Mouse (Mus musculus): ENCODE results near the gene Mindy1. TPM values are rescaled to one million over a fixed set of nuclear protein-coding genes. Genes with fewer than 3 reads are reported as not detected.
"Not testable (repeated sequence)": the region's sequence is repeated elsewhere in the genome, so short reads cannot be mapped to it uniquely, and the experiment has no call there.

The Mindy1 gene
- polyA plus RNA-seq, 1 experiment from 2014 or later = 33.0 TPM

DNA sequence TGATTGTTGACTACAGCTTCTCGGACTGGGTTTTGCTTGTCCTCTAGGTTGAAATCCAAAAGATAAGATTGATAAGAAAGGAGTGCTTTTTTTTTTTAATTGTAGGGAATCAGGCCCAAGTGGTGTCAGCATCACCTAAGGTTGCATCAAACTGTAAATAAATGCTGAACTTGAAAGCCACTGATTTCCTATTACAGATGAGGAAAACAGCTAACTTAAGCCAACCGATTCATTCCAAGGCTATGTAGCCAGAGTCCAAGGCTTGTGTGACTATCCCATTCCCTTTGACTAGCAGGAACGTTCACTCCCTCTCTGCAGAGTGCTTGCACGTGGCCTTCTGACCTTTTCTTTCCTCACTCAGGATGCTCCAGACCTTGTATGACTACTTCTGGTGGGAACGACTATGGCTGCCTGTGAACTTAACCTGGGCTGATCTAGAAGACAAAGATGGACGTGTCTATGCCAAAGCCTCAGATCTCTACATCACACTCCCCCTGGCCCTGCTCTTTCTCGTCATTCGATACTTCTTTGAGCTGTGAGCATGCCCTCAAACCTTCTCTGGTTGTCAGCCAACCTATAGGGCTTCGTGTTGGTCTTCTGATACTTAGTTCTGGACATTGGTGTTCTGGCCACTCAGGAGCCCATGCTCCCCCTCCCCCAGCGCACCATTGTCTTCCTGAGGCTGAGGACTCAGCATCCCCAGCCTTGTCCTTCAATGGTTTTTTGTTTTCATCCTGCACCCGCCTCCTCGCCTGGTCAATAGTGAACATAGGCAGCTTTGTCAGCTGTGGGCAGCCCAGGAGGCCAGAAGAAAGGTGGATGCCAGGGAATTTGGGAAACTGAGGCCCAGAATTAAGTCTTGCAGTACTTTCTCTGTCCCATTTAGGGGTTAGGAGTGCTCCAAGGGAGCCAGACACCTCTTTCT, 38.8 kb downstream of the Mindy1 start:
- peaks cover 70% of the 10 kb centered on the region for H3K36me3 ChIP-seq
- H3K9me3 ChIP-seq (replicated peaks) = no peaks in the 10 kb centered on the region
- H3K4me1 ChIP-seq = peaks cover 34% of the 10 kb centered on the region
- H3K4me3 ChIP-seq = no peak overlapping the region
- WGBS = 80% methylated on average over 12 of the region's 12 CpGs
- no peaks in the 10 kb centered on the region for H3K27me3 ChIP-seq (ENCODE audit: low read depth, poor library complexity, severe bottlenecking)
- no peak for DNase-seq (ENCODE audit: low spot score)
- H3K27ac ChIP-seq = no peak overlapping the region

DNA sequence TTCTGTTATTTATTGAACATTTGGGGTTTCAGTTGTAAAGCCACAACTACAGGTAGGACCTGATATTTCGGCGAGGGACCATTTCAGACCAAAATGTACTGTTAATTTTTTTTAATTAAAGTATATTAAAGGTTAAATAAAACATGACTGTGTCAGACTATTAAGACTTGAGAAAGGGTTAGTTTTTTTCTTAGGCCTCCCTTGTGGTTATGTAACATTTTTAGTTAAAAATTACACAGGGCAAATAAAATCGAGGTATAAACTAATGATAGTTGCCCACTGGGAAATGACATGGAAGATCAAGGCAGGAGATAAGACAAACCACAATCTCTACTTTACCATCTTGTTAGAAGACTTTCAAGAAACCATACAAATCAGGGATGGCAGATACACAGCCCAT, 42.3 kb downstream of the Mindy1 start:
- Histone ChIP-seq H3K9me3 (replicated peaks) (no peaks in the 10 kb centered on the region), H3K4me1 (peaks cover 12% of the 10 kb centered on the region; the same call in 1 of the 2 replicates), H3K4me3 (no peak overlapping the region), H3K27me3 (ENCODE audit: low read depth, poor library complexity, severe bottlenecking) (no peaks in the 10 kb centered on the region), H3K27ac (no peak overlapping the region), H3K36me3 (peaks cover 95% of the 10 kb centered on the region)
- no peak for DNase-seq (ENCODE audit: low spot score)
- WGBS = 95% methylated on average over 3 of the region's 3 CpGs

DNA sequence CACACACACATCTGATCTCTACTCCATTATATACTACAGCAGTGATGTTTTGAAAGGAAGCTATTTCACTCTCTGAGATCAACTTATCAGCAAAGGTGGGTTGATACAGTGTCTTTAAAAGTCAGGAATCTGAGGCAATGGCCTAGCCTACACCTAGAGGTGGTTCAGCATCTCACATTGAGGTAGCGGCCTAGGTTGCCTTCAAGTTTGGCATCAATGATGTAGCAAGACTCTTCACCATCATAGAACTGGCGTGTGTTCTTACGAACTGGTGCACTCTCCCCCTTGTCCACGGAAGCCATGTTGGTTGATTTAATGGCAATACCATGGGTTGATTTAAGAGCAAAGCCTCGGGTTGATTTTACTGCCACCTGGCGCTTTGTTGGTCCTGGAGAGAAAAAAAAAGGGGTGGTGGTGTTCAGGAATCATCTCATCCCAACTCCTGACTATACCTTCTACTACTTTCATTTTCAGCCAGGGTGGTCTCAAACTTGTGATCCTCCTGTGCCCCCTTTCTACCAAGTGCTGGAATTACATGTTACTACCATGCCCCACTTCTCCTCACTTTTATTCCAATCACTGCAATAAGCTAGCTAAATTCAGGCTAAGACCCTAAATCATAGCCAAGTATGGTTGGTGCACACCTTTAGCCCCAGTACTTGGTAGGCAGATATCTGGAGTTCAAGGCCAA, 43.5 kb downstream of the Mindy1 start:
- Histone ChIP-seq H3K27me3 (ENCODE audit: low read depth, poor library complexity, severe bottlenecking) (no peaks in the 10 kb centered on the region), H3K27ac (no peak overlapping the region), H3K4me3 (no peak overlapping the region), H3K9me3 (replicated peaks) (no peaks in the 10 kb centered on the region), H3K36me3 (peaks cover 100% of the 10 kb centered on the region), H3K4me1 (0 out of 2 replicates have a peak, but pooled peaks cover 4% of the 10 kb centered on the region)
- DNase-seq (ENCODE audit: low spot score) = no peak
- 93% methylated on average over 6 of the region's 6 CpGs for WGBS

DNA sequence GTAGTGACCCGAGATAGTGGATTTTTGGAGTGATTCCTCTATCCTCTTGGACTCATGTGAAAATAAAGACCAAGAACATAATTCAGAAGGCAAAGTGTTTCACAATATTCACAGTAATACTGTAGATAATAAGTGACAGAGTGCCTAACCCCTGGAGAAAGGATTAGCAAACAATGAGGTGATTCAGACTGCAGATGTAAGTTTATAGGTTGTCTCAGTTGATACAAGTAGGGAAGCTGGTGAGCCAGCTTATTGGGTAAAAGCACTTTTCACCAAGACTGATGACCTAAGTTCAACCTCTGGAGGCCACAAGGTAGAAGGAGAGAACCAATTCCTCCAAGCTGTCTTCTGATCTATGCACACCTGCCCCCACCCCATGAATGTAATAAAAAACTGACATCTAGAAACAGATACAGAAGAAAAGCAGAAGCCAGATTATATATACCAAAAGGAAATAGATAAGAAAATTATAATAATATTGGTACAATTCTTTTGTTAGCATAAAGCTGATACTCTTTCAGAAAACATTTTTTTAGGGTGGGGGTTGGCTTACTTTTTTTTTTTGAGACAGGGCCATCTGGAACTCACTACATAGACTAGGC, 47.8 kb downstream of the Mindy1 start:
- no peak for DNase-seq (ENCODE audit: low spot score)
- H3K4me1 ChIP-seq = no peaks in the 10 kb centered on the region
- H3K36me3 ChIP-seq = peaks cover 99% of the 10 kb centered on the region
- H3K27me3 ChIP-seq (ENCODE audit: low read depth, poor library complexity, severe bottlenecking) = no peaks in the 10 kb centered on the region
- H3K27ac ChIP-seq = no peak overlapping the region
- 96% methylated on average over 1 of the region's 1 CpGs for WGBS
- H3K9me3 ChIP-seq (replicated peaks) = no peaks in the 10 kb centered on the region
- no peak overlapping the region for H3K4me3 ChIP-seq

DNA sequence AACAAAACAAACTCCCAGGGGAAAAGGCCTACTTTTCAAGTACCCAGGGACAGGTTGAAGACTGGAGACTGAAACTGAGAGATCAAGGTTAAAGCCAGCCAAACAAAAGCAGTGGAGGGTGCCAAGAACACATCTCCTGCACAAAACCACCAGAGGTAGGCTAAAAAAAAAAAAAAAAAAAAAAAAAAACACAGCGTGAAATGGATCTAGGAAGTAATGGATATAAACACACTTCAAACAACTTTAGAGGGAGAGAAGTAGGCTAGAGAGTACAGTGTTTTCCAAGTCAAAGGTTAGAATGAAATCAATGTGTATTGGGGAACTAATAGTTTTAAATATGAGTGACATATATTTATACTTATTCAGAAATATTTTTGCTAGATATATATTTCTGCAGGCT, 50.4 kb downstream of the Mindy1 start:
- H3K27ac ChIP-seq = no peak overlapping the region
- H3K4me1 ChIP-seq = no peaks in the 10 kb centered on the region
- no peak overlapping the region for H3K4me3 ChIP-seq
- peaks cover 99% of the 10 kb centered on the region for H3K36me3 ChIP-seq
- H3K27me3 ChIP-seq (ENCODE audit: low read depth, poor library complexity, severe bottlenecking) = no peaks in the 10 kb centered on the region
- H3K9me3 ChIP-seq (replicated peaks) = no peaks in the 10 kb centered on the region
- DNase-seq (ENCODE audit: low spot score) = no peak
- WGBS = 92% methylated on average over 1 of the region's 1 CpGs

DNA sequence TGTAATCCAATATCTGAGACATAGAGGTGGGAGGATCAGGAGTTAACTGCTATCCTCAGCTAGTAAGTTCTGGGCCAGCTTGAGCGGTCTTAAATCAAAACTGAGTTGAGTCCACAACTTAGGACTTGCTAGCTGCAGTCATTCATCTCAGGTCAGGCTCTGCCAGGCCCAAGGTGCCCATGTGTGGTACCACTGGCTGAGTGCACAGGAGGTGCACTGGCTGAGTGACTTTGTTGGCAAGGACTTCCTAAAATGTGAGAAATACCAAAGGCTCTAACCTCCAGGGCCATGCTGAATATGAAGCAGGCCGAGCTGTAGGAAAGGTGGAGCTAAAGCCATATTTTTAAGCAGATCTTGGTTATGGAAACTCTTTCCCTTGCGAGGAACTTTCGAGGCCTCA, 56.2 kb downstream of the Mindy1 start:
- 93% methylated on average over 4 of the region's 4 CpGs for WGBS
- no peak for DNase-seq (ENCODE audit: low spot score)
- Histone ChIP-seq H3K27ac (no peak overlapping the region), H3K4me3 (no peak overlapping the region), H3K9me3 (replicated peaks) (no peaks in the 10 kb centered on the region), H3K27me3 (ENCODE audit: low read depth, poor library complexity, severe bottlenecking) (no peaks in the 10 kb centered on the region), H3K36me3 (peaks cover 100% of the 10 kb centered on the region), H3K4me1 (no peaks in the 10 kb centered on the region)

DNA sequence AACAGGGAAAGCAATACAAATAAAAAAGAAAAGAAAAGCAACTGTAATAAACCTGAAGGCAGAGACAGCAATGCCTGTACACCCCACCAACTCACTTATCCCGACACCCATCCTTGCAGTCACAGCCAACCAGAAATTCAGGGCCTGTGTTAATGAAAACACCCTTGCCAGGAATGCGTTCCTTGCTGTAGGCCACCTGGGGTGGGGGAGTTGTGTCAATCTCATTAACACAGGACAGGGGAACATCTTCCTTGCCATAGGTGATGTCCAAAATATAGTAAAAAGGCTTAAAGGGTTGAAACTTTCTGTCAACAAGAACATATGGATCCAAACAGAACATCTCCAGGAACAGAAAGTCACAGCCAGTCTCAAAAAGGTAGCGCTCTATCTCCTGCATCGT, 57.1 kb downstream of the Mindy1 start:
- H3K27ac ChIP-seq = no peak overlapping the region
- 96% methylated on average over 4 of the region's 4 CpGs for WGBS
- no peaks in the 10 kb centered on the region for H3K4me1 ChIP-seq

DNA sequence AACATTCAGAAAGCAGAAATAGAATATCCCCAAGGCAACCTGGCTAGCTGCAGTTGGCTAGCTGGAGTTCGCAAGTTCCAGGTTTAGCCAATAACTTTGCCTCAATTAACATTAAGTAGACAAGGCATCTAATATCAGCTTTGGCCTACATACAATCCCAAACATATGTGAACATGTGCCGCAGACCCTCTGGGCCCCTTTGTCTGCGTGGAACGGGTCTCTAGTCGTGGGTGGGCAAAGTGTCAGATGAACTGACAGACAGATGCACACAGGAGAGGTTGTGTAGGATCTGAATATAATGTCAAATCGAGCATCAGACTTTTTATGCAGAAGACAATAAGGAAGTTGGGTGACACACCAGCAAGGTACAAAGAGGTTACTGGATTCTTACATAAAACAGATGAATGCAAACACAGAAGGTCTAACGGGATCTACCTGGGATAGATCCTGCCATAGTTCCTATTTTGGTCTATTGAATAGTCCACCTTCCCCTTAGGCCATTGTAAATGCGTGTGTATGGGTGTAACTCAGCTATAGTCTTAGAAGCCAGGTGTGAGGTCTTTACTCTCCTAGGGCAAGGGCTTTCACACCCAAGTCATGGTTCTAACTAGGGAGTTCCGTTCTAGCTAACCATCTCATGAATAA, 62.3 kb downstream of the Mindy1 start:
- not testable (repeated sequence) for DNase-seq (ENCODE audit: low spot score)

More for the DNA sequence above, 57.1 kb downstream of the Mindy1 start:
- Histone ChIP-seq H3K4me3 (no peak overlapping the region), H3K9me3 (replicated peaks) (no peaks in the 10 kb centered on the region), H3K27me3 (ENCODE audit: low read depth, poor library complexity, severe bottlenecking) (no peaks in the 10 kb centered on the region), H3K36me3 (peaks cover 100% of the 10 kb centered on the region)
- DNase-seq (ENCODE audit: low spot score) = no peak

More for the DNA sequence above, 62.3 kb downstream of the Mindy1 start:
- not testable (repeated sequence) for H3K27me3 ChIP-seq (ENCODE audit: low read depth, poor library complexity, severe bottlenecking); H3K4me1 ChIP-seq; H3K9me3 ChIP-seq (replicated peaks); H3K4me3 ChIP-seq; H3K27ac ChIP-seq
- WGBS = 97% methylated on average over 9 of the region's 9 CpGs
- H3K36me3 ChIP-seq = peaks cover 95% of the 10 kb centered on the region

Other genes starting within 250 kb of the Mindy1 start
- 365 and 382 TPM in 2 replicates for gene Psmd4, start 238.7 kb upstream of the Mindy1 start, polyA plus RNA-seq (2016; fragmentation: Nextera tagmentation; extraction: Ambion mirVana)
- 18.6 and 21.7 TPM in 2 replicates for gene Pip5k1a, start 174.4 kb upstream of the Mindy1 start, polyA plus RNA-seq (2016; fragmentation: Nextera tagmentation; extraction: Ambion mirVana)
- gene Vps72, start 170.3 kb upstream of the Mindy1 start, polyA plus RNA-seq (2016; fragmentation: Nextera tagmentation; extraction: Ambion mirVana) = 297 and 327 TPM in 2 replicates
- 1.2 and 1.4 TPM in 2 replicates for gene Tmod4, start 156.9 kb upstream of the Mindy1 start, polyA plus RNA-seq (2016; fragmentation: Nextera tagmentation; extraction: Ambion mirVana)
- gene Scnm1, start 147.3 kb upstream of the Mindy1 start, polyA plus RNA-seq (2016; fragmentation: Nextera tagmentation; extraction: Ambion mirVana) = 74.1 and 79.7 TPM in 2 replicates
- 12.6 and 16.2 TPM in 2 replicates for gene Lysmd1, start 147.3 kb upstream of the Mindy1 start, polyA plus RNA-seq (2016; fragmentation: Nextera tagmentation; extraction: Ambion mirVana)
- 0.35 and 1.9 TPM in 2 replicates for gene Tnfaip8l2, start 139.0 kb upstream of the Mindy1 start, polyA plus RNA-seq (2016; fragmentation: Nextera tagmentation; extraction: Ambion mirVana)
- gene Sema6c, start 120.9 kb upstream of the Mindy1 start, polyA plus RNA-seq (2016; fragmentation: Nextera tagmentation; extraction: Ambion mirVana) = 8.9 and 15.8 TPM in 2 replicates
- gene Gabpb2, start 63.4 kb upstream of the Mindy1 start, polyA plus RNA-seq (2016; fragmentation: Nextera tagmentation; extraction: Ambion mirVana) = 11.4 and 13.1 TPM in 2 replicates
- gene Cdc42se1, start 52.6 kb upstream of the Mindy1 start, polyA plus RNA-seq (2016; fragmentation: Nextera tagmentation; extraction: Ambion mirVana) = 82.6 and 85.3 TPM in 2 replicates
- 12.0 and 12.3 TPM in 2 replicates for gene Mllt11, start 49.2 kb upstream of the Mindy1 start, polyA plus RNA-seq (2016; fragmentation: Nextera tagmentation; extraction: Ambion mirVana)
- 0.65 and 0.92 TPM in 2 replicates for gene Gm128, start 39.7 kb upstream of the Mindy1 start, polyA plus RNA-seq (2016; fragmentation: Nextera tagmentation; extraction: Ambion mirVana)
- gene Bnipl, start 30.2 kb upstream of the Mindy1 start, polyA plus RNA-seq (2016; fragmentation: Nextera tagmentation; extraction: Ambion mirVana) = 0.35 and 0.79 TPM in 2 replicates
- 27.7 and 30.5 TPM in 2 replicates for gene Prune1, start 731 bp downstream of the Mindy1 start, polyA plus RNA-seq (2016; fragmentation: Nextera tagmentation; extraction: Ambion mirVana)
- gene Anxa9, start 25.8 kb downstream of the Mindy1 start, polyA plus RNA-seq (2016; fragmentation: Nextera tagmentation; extraction: Ambion mirVana) = 1.2 and 1.6 TPM in 2 replicates
- gene Cers2, start 33.4 kb downstream of the Mindy1 start, polyA plus RNA-seq (2016; fragmentation: Nextera tagmentation; extraction: Ambion mirVana) = 131 and 144 TPM in 2 replicates
- 57.1 and 62.9 TPM in 2 replicates for gene Setdb1, start 75.9 kb downstream of the Mindy1 start, polyA plus RNA-seq (2016; fragmentation: Nextera tagmentation; extraction: Ambion mirVana)
- gene 4930558C23Rik, start 121.5 kb downstream of the Mindy1 start, polyA plus RNA-seq (2016; fragmentation: Nextera tagmentation; extraction: Ambion mirVana) = not detected in 2 replicates
- gene Arnt, start 153.0 kb downstream of the Mindy1 start, polyA plus RNA-seq (2016; fragmentation: Nextera tagmentation; extraction: Ambion mirVana) = 32.3 and 43.5 TPM in 2 replicates
- 3.4 and 4.2 TPM in 2 replicates for gene Ctsk, start 217.9 kb downstream of the Mindy1 start, polyA plus RNA-seq (2016; fragmentation: Nextera tagmentation; extraction: Ambion mirVana)
- gene Ctss, start 245.4 kb downstream of the Mindy1 start, polyA plus RNA-seq (2016; fragmentation: Nextera tagmentation; extraction: Ambion mirVana) = 1.0 and 3.3 TPM in 2 replicates

All from limb, embryonic 10.5 days (tissue).